Mouse (Mus musculus) heart, postnatal 4 days (tissue): ENCODE results near the gene Gas7. TPM values are rescaled to one million over a fixed set of nuclear protein-coding genes. Genes with fewer than 3 reads are reported as not detected.
A peak's percentile ranks its signal among the peaks of the same experiment; 100 is the strongest.

ENCODE experiments used
- DNase-seq: peaks from one replicate; pipeline ENCODE4 v3.0.0; 2021
- total RNA-seq, 2 experiments: library from RNA; stranded (reverse); gene quantifications; 2 replicates each; pipeline ENCODE4 v1.2.3; 2021

Gas7 gene
- total RNA-seq, 2 experiments from 2014 or later, result 22.0 to 24.5 TPM

- DNase-seq, result no peak
Observed at GRCm38 (mm10) chr11:67627179-67627578, 171.9 kb downstream of the Gas7 start.

DNA sequence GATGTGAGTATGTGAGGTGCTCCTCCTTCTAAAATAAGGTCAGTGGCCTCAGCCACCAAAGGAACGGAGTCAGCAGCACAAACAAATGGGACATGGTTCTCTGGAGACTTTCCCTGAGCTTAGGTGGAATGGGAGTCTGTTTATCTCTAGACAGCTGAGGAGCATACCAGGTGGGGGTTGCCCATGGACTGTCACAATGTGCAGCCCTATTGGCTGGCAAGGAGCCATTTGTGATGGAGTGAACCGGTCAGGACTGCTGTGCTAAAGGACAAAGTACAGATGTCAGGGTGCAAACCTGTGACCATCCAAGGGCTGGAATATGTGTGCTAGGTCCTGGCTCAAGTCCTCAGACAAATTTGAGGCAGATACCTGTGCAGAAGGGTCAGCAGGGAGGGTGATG is 173.3 kb downstream of the Gas7 start:
- no peak for DNase-seq

GRCm38 (mm10) chr11:67632906-67633305 is 177.7 kb downstream of the Gas7 start:
- no peak for DNase-seq

DNA sequence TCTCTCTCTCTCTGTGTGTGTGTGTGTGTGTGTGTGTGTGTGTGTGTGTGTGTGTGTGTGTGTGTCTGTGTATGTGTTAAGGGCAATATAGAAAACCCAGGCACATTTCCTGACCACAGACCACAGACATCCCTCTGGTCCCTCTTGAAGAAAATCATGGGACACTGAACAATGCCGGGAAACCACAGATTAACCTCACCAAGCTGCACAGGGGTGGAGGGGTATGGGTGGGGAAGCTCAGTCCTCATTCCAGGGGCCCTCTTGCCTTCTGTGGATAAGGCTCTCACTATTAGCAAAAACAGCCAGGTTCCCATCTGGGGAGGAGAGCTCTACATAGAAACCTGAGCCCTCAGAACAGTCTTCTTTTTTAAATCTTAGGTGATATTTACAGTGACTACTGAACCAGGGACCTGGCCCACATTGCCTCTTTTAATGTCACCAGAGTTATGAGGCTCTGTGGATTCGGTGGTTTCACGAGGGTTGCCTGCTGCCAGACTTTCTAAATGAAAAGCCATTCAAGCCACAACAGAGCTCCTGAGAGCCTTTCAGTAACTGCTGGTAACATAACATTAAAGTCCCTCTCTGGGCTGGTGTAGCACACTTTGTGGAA is 178.5 kb downstream of the Gas7 start:
- DNase-seq, result no peak

DNA sequence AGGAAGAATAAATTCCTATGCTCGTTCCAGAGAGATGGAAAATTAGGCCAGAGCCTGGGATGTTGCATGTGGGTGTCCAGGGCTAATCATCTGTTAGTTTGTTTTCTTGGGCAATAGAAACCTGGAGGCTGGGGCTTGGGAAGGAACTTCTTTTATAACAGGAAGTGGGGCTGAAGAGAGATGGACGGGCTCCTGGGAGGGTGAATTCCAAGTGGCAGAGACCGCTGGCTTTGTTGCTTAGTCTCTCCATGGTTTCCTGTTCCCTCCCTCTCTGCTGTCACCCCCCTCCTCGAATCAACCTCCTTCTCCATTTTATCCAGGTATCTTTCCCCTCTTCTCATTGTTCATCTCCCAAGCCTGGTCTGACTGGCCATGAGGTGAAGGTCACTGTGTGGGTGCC is 181.0 kb downstream of the Gas7 start:
- DNase-seq, result no peak

- no peak for DNase-seq
Observed at GRCm38 (mm10) chr11:67636905-67637586, 181.8 kb downstream of the Gas7 start.

GRCm38 (mm10) chr11:67638401-67638800 is 183.2 kb downstream of the Gas7 start:
- DNase-seq, result no peak

GRCm38 (mm10) chr11:67640299-67640698 is 185.1 kb downstream of the Gas7 start:
- no peak for DNase-seq

GRCm38 (mm10) chr11:67642421-67642820 is 187.2 kb downstream of the Gas7 start:
- DNase-seq, result no peak

DNA sequence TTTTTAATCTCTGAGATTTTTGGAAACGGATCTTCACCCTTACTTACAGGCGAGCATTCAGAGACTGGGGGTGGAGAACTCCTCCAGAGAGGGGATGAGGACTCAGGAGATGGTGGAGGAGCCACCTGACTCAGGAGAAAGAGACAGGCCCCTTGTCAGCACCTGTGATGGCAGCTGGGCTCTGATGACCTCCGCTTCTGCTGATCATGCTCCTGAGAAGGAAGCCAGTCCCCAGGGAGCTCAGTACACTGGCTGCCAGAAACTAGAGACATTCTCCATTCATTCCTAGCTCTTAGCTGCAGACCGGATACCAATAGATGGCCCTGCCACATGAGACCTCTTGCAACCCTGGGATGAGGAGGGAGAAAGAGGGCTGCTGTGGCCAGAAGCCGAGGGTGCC is 187.6 kb downstream of the Gas7 start:
- DNase-seq, result no peak

DNA sequence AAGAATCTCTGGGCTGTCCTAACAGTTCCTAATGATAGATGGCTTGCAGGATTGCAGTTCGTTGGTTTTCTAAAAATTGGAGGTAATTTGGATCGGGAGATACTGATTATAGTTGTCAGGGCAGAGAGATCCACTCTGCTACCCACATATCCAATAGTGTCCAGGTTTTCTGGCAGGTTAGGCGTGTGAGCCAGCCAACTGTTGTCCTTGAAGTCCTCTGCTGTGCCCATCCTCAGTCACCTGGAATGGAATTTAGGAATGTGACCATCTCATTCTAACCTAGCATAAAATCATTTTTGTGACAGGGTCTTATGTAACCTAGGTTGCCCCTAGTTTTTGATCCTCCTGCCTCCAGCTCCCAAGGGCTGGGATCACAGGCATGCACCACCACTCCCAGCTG is 188.2 kb downstream of the Gas7 start:
- no peak for DNase-seq

GRCm38 (mm10) chr11:67644632-67645149 is 189.5 kb downstream of the Gas7 start:
- no peak for DNase-seq

- peak; percentile 89 for DNase-seq
Observed at GRCm38 (mm10) chr11:67647745-67648144, 192.5 kb downstream of the Gas7 start.

- peak; percentile 31 for DNase-seq
Observed at GRCm38 (mm10) chr11:67648651-67649407, 193.6 kb downstream of the Gas7 start.

GRCm38 (mm10) chr11:67649971-67650707 is 194.9 kb downstream of the Gas7 start:
- no peak for DNase-seq

DNA sequence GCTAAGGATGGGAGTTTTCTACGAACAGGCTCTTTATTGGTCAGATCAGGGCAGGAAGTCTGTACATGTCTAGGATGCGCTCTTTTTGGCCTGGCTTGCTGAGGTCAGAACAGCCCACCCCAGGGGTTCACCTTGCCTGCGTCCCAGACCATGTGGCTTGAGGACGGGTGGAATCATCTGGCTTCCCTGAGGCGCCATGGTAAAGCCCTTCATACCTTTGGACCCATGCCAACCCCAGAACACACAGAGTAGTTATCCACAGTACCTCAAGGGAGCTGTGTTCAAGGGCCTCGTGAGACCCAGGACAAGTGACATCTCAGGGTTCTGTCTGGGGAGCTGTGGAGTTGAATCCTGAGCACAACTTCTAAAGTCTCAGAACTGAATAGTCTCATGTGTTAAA is 196.5 kb downstream of the Gas7 start:
- no peak for DNase-seq

- DNase-seq, result peak; percentile 56
Observed at GRCm38 (mm10) chr11:67652194-67652892, 197.1 kb downstream of the Gas7 start.

DNA sequence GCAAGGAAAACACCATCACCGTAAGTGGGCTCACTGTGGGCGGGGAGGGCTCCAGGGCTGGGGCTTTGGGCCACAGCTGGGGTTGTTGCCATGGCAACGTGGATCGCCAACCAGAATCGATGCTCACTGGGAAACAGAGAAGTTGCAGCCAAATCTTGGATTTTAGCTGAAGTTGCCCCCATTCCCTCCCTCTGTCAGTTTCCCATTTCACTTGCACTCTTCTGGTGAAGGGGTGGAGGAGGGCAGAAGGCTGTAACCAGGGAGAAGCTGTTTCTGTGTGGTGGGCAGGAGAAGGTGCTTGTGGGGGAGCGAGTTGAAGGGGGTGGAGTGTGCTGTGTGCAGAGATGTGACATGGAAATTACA is 197.6 kb downstream of the Gas7 start:
- DNase-seq, result no peak

GRCm38 (mm10) chr11:67653521-67654090 is 198.4 kb downstream of the Gas7 start:
- DNase-seq, result no peak

DNA sequence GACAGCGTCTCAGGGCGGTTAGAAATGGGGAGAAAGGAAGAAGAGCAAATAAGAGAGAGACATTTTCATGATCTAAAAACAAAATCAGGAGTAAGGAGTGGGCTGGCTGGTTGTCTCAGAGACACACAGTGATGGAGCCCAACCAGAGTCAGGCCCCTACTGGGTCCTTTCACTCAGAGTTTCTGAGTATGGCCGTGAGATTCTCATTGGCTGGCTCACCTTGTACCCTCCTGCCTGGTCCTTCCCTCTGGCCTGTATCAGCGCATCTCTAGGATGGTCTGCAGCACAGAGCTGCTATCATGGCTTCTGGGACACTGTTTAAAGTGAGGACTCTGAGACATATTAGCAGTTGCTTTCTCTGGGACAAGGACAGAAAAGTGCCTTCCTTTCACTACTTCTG is 199.3 kb downstream of the Gas7 start:
- DNase-seq, result no peak

DNA sequence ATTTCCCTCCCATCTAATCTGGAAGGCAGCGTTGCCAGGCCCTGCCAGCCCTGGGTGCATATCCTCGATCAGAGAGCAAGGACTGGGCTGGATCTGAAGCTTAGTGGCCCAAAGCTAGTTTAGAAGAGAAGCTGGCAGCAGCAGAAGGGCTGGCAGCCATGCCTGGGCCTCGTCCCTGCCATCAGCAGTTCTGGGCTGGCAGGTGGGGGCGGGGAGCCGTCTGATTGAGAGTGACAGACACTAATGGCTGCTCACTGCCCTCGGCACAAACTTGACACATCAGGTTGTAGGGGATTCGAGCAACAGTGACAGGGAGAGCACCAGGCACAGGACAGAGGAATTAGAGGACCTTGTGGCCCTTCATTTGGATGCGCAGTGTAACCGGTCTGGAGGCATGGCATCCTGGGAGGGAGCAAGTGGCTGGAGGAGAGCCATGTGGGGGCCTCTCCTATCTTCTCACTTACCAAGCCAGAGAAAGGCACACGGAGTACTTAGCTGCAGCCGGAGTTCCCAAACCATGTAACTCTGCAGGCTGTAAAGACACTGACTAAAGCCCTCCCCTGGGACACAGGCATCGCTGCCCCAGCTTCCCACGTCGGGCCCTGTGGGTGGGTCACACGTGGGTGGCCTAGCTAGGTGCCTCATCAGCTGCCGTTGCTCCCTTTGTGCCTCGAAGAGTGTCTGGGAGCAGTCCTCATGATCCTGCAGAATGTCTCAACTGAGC is 200.2 kb downstream of the Gas7 start:
- DNase-seq, result peak; percentile 38
